In the genomic region with DNA sequence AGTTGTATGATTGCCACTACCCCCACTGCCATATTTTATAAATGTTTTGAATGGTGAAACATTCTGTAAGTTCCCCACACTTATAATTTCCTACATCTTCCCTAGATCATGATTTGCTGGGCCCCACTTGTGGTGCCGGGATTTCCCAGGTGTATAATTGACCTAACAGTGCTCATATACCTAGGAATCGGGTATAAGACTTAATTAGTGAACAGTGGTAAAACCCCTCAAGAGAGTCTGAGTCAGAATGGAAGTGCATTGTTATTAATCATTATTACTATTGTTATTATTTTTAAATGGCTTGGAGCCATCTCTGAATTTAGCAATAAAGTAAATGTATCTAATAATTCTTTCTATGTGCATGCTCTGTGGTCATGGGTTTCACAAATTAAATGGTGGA, we compare ENCODE assay signal across 17 mouse cellular contexts.
A peak's percentile ranks its signal among the peaks of the same experiment; 100 is the strongest.
DNase-seq lines count a peak whose midpoint lies in the region; ATAC-seq and TF ChIP-seq lines count a peak whose summit lies in the region.
"Had no signal": no experiment of that assay in that cellular context is flagged by ENCODE, and none has a peak within 500 bp of the region (broad histone marks: within the 10 kb centered on the region; RNA-seq: fewer than 3 reads in every experiment).

No protein-coding gene starts in this region.

- no peaks in the 10 kb centered on the region for H3K9me3 ChIP-seq in heart, embryonic 14.5 days (ENCODE audit: control insufficient read depth, low read length)
- H3K9me3 ChIP-seq in intestine, postnatal 0 days (ENCODE audit: control insufficient read depth) = no peaks in the 10 kb centered on the region
- no peaks in the 10 kb centered on the region for H3K9me3 ChIP-seq in intestine, embryonic 15.5 days
- H3K9me3 ChIP-seq in MEL (replicated peaks; ENCODE audit: insufficient read depth, low read length) = no peaks in the 10 kb centered on the region
- H3K9me3 ChIP-seq: forebrain, embryonic 13.5 days; liver, embryonic 15.5 days; neural tube, embryonic 12.5 days had no signal

- TF ChIP-seq RAD21 in MEL (IDR thresholded peaks at IDR 0.05; ENCODE audit: low read depth, low read length) = no peak

- no peaks in the 10 kb centered on the region for H3K27me3 ChIP-seq in heart, embryonic 14.5 days (ENCODE audit: control insufficient read depth, insufficient read depth, low read length)
- no peaks in the 10 kb centered on the region for H3K27me3 ChIP-seq in intestine, postnatal 0 days (replicated peaks; ENCODE audit: control insufficient read depth, insufficient read depth, low read length)
- H3K27me3 ChIP-seq in intestine, embryonic 15.5 days (replicated peaks) = no peaks in the 10 kb centered on the region
- no peaks in the 10 kb centered on the region for H3K27me3 ChIP-seq in MEL (ENCODE audit: control insufficient read depth in 1 of 2, insufficient read depth in 2 of 2, low read length in 2 of 2)
- H3K27me3 ChIP-seq: forebrain, embryonic 13.5 days; liver, embryonic 15.5 days; neural tube, embryonic 12.5 days; Patski had no signal

- peaks cover 39% of the 10 kb centered on the region for H3K79me2 ChIP-seq in MEL (ENCODE audit: control insufficient read depth, insufficient read depth, low read length, poor library complexity)

- DNase-seq in heart, postnatal 25 days (ENCODE audit: low spot score) = no peak
- DNase-seq in CD4-positive, CD25-positive, alpha-beta regulatory T cell, adult 2 months (ENCODE audit: low read depth, low spot score) = peak; percentile 5
- no peak for DNase-seq in MEL (ENCODE audit: low read depth, low spot score)
- DNase-seq in ovary, adult 18-20 months (ENCODE audit: low spot score) = no peak
- DNase-seq: layer of hippocampus, postnatal 36 days; right cerebral cortex, adult 18-20 months; thymus, postnatal 14 days had no signal

- no peak for TF ChIP-seq POLR2A in MEL (IDR thresholded peaks at IDR 0.05; ENCODE audit: control insufficient read depth in 1 of 2, insufficient read depth in 1 of 2, low read depth in 1 of 2, low read length in 2 of 2, poor library complexity in 1 of 2)

- H3K4me3 ChIP-seq in heart, embryonic 14.5 days (ENCODE audit: control insufficient read depth in 1 of 2, insufficient read depth in 1 of 2, low read depth in 1 of 2, low read length in 2 of 2) = no peak overlapping the region; a peak in 1 of 4 replicates
- no peak overlapping the region for H3K4me3 ChIP-seq in intestine, postnatal 0 days (ENCODE audit: low read depth, low read length)
- H3K4me3 ChIP-seq in intestine, embryonic 15.5 days (replicated peaks) = no peak overlapping the region
- H3K4me3 ChIP-seq in MEL (ENCODE audit: control insufficient read depth in 1 of 2, insufficient read depth in 1 of 2, low read depth in 2 of 2, low read length in 2 of 2) = peak overlapping the region in 1 of 2 experiments; percentile 51; a peak in 2 of 4 replicates
- H3K4me3 ChIP-seq: forebrain, embryonic 13.5 days; liver, embryonic 15.5 days; neural tube, embryonic 12.5 days had no signal

- H3K27ac ChIP-seq in heart, embryonic 14.5 days (replicated peaks in 1 of 2; ENCODE audit: control insufficient read depth in 1 of 2, insufficient read depth in 1 of 2, low read depth in 2 of 2, low read length in 2 of 2) = peak overlapping the region in 1 of 2 experiments; percentile 90; a peak in 1 of 4 replicates
- no peak overlapping the region for H3K27ac ChIP-seq in intestine, postnatal 0 days (ENCODE audit: low read depth, low read length)
- no peak overlapping the region for H3K27ac ChIP-seq in intestine, embryonic 15.5 days
- no peak overlapping the region; the same call in 1 of the 2 replicates for H3K27ac ChIP-seq in MEL (ENCODE audit: control insufficient read depth, low read depth, low read length)
- H3K27ac ChIP-seq: liver, embryonic 15.5 days; macrophage; neural tube, embryonic 12.5 days had no signal

- no peak for TF ChIP-seq CTCF in intestine, postnatal 0 days (IDR thresholded peaks at IDR 0.05; ENCODE audit: low read depth)
- TF ChIP-seq CTCF in MEL (IDR thresholded peaks at IDR 0.05 in 2 of 3, conservative IDR thresholded peaks at IDR 0.05 in 1 of 3; ENCODE audit: control insufficient read depth in 1 of 3, insufficient read depth in 1 of 3, low read depth in 2 of 3, low read length in 3 of 3, poor library complexity in 1 of 3, severe bottlenecking in 1 of 3) = no peak

- no peak for TF ChIP-seq EP300 in MEL (IDR thresholded peaks at IDR 0.05; ENCODE audit: low read depth in 1 of 2, low read length in 2 of 2)

- no peaks in the 10 kb centered on the region for H3K36me3 ChIP-seq in heart, embryonic 14.5 days (ENCODE audit: control insufficient read depth, insufficient read depth, low read length)
- H3K36me3 ChIP-seq in intestine, postnatal 0 days (ENCODE audit: control insufficient read depth, insufficient read depth) = no peaks in the 10 kb centered on the region
- H3K36me3 ChIP-seq in intestine, embryonic 15.5 days = no peaks in the 10 kb centered on the region
- peaks cover 4 to 46% of the 10 kb centered on the region in 2 experiments; a peak in 3 of 4 replicates for H3K36me3 ChIP-seq in MEL (ENCODE audit: control insufficient read depth in 1 of 2, insufficient read depth in 2 of 2, low read length in 2 of 2)
- H3K36me3 ChIP-seq: liver, embryonic 15.5 days; neural tube, embryonic 12.5 days had no signal

- no peak for ATAC-seq in heart, embryonic 14.5 days (ENCODE audit: insufficient number of reproducible peaks, insufficient read depth, low FRiP score, low read depth)
- no peak for ATAC-seq in intestine, postnatal 0 days
- ATAC-seq in intestine, embryonic 15.5 days = no peak
- ATAC-seq: forebrain, embryonic 13.5 days; intestine, embryonic 16.5 days; Patski had no signal

- intact Hi-C loops in heart, postnatal 25 days (cut with DNase I) = loop anchor here (5.0 kb wide), 4 partner anchors 167 to 403 kb away; no protein-coding TSS in a partner anchor

- peak overlapping the region; percentile 65 for H3K4me2 ChIP-seq in heart, embryonic 14.5 days (ENCODE audit: low read length)
- peak overlapping the region; percentile 43; the same call in 1 of the 2 replicates for H3K4me2 ChIP-seq in intestine, postnatal 0 days (replicated peaks; ENCODE audit: low read depth)
- no peak overlapping the region for H3K4me2 ChIP-seq in intestine, embryonic 15.5 days (replicated peaks)
- H3K4me2 ChIP-seq: forebrain, embryonic 13.5 days; midbrain, embryonic 11.5 days; neural tube, embryonic 12.5 days had no signal

- H3K9ac ChIP-seq in heart, embryonic 14.5 days (ENCODE audit: low read length) = peak overlapping the region; percentile 65
- H3K9ac ChIP-seq in intestine, postnatal 0 days (ENCODE audit: low read depth, low read length) = no peak overlapping the region
- no peak overlapping the region for H3K9ac ChIP-seq in intestine, embryonic 15.5 days
- peak overlapping the region; percentile 64 for H3K9ac ChIP-seq in MEL (ENCODE audit: control insufficient read depth, low read depth, low read length, poor library complexity, severe bottlenecking)
- H3K9ac ChIP-seq: forebrain, embryonic 13.5 days; neural tube, embryonic 12.5 days had no signal

- 84% methylated on average over 2 of the region's 2 CpGs for WGBS in heart, embryonic 14.5 days
- WGBS in intestine, postnatal 0 days = 76% methylated on average over 2 of the region's 2 CpGs
- 77% methylated on average over 2 of the region's 2 CpGs for WGBS in intestine, embryonic 15.5 days

- peaks cover 9 to 41% of the 10 kb centered on the region in 2 experiments for H3K4me1 ChIP-seq in heart, embryonic 14.5 days (ENCODE audit: control insufficient read depth in 2 of 2, insufficient read depth in 2 of 2, low read length in 2 of 2)
- no peaks in the 10 kb centered on the region for H3K4me1 ChIP-seq in intestine, postnatal 0 days (replicated peaks; ENCODE audit: control insufficient read depth, insufficient read depth, low read length)
- H3K4me1 ChIP-seq in intestine, embryonic 15.5 days (replicated peaks) = peaks cover 8% of the 10 kb centered on the region; the same call in 1 of the 2 replicates
- peaks cover 19 to 31% of the 10 kb centered on the region in 2 experiments for H3K4me1 ChIP-seq in MEL (ENCODE audit: control insufficient read depth in 1 of 2, insufficient read depth in 2 of 2, low read length in 2 of 2)

TF ChIP-seq in MEL, 35 proteins besides CTCF, POLR2A, EP300 and RAD21:
- TF ChIP-seq E2F4 (IDR thresholded peaks at IDR 0.05; ENCODE audit: borderline replicate concordance, low read depth, low read length) (no peak), ELF1 (IDR thresholded peaks at IDR 0.05; ENCODE audit: low read depth, low read length) (no peak), MAZ (IDR thresholded peaks at IDR 0.05; ENCODE audit: low read depth, low read length) (no peak), CHD2 (IDR thresholded peaks at IDR 0.05; ENCODE audit: low read length) (no peak), ETS1 (IDR thresholded peaks at IDR 0.05; ENCODE audit: low read depth, low read length) (no peak), TBP (IDR thresholded peaks at IDR 0.05; ENCODE audit: low read depth, low read length) (no peak), ZKSCAN1 (IDR thresholded peaks at IDR 0.05; ENCODE audit: low read depth, low read length) (no peak), UBTF (IDR thresholded peaks at IDR 0.05; ENCODE audit: borderline replicate concordance, insufficient read depth, low read depth, low read length) (no peak), SIN3A (IDR thresholded peaks at IDR 0.05; ENCODE audit: low read length) (no peak), ZMIZ1 (IDR thresholded peaks at IDR 0.05; ENCODE audit: low read depth, low read length) (no peak), TAL1 (IDR thresholded peaks at IDR 0.05; ENCODE audit: low read length) (no peak), MEF2A (IDR thresholded peaks at IDR 0.05; ENCODE audit: extremely low read depth, insufficient replicate concordance, low read depth, low read length, poor library complexity, severe bottlenecking) (no peak), POLR2AphosphoS2 (IDR thresholded peaks at IDR 0.05; ENCODE audit: low read length) (no peak), HCFC1 (IDR thresholded peaks at IDR 0.05; ENCODE audit: low read depth, low read length) (no peak), CHD1 (IDR thresholded peaks at IDR 0.05; ENCODE audit: low read depth, low read length) (no peak), MXI1 (IDR thresholded peaks at IDR 0.05; ENCODE audit: low read depth, low read length) (no peak), USF2 (IDR thresholded peaks at IDR 0.05; ENCODE audit: borderline replicate concordance in 1 of 2, insufficient read depth in 1 of 2, low read depth in 1 of 2, low read length in 2 of 2) (no peak), GATA1 (IDR thresholded peaks at IDR 0.05; ENCODE audit: low read depth, low read length) (no peak), ZC3H11A (IDR thresholded peaks at IDR 0.05; ENCODE audit: low read depth, low read length) (no peak), MAFK (IDR thresholded peaks at IDR 0.05; ENCODE audit: borderline replicate concordance, low read depth, low read length) (no peak)

Comparison
In these comparisons a context has a peak if more than half of its experiments do, and no peak if none do; other contexts are left out.
1. H3K9ac ChIP-seq: peak in heart, embryonic 14.5 days (single experiment) and MEL (single experiment); none in intestine, postnatal 0 days (single experiment) and intestine, embryonic 15.5 days (single experiment).